Mouse (Mus musculus) B cell, adult 67 days (primary cell): ENCODE measurements around the gene C3. TPM values are rescaled to one million over a fixed set of nuclear protein-coding genes. Genes with fewer than 3 reads are reported as not detected.

Source experiments
- total RNA-seq, 2 experiments: library from RNA; stranded (reverse); gene quantifications; 4 replicates each; pipeline ENCODE4 v1.2.4; 2023

The C3 gene
- total RNA-seq, result 1 to 10 TPM in 1 of 2 experiments, under 1 TPM in 1; 0.59 to 1.2 TPM

GRCm38 (mm10) chr17:57228014-57228413 is at the start of gene C3:
Gene C3, minus strand, starts transcription at chr17:57228136.

GRCm38 (mm10) chr17:57249186-57250181 is 21.5 kb upstream of the C3 start, which contains the start of gene Trip10:
Gene Trip10, plus strand, starts transcription at chr17:57249455.

GRCm38 (mm10) chr17:57248201-57248699 is 20.3 kb upstream of the C3 start, which contains the start of gene Gpr108:
Gene Gpr108, minus strand, starts transcription at chr17:57248446.

GRCm38 (mm10) chr17:57194041-57194507 is 33.9 kb downstream of the C3 start, which contains the start of gene Tnfsf14:
Gene Tnfsf14, minus strand, starts transcription at chr17:57194177.

Other genes with a start within 250 kb of the C3 start
- not detected for gene Acer1, start 246.0 kb downstream of the C3 start, total RNA-seq
- 10 to 100 TPM; 34.6 to 38.3 TPM for gene Clpp, start 237.8 kb downstream of the C3 start, total RNA-seq
- gene Alkbh7, start 230.8 kb downstream of the C3 start, total RNA-seq, result 10 to 100 TPM; 15.6 to 22.2 TPM
- not detected for gene Pspn, start 228.1 kb downstream of the C3 start, total RNA-seq
- gene Gtf2f1, start 216.8 kb downstream of the C3 start, total RNA-seq, result 10 to 100 TPM; 45.6 to 53.8 TPM
- not detected for gene Gm17949, start 216.7 kb downstream of the C3 start, total RNA-seq
- 100 to 1,000 TPM; 141 to 144 TPM for gene Khsrp, start 196.6 kb downstream of the C3 start, total RNA-seq
- gene Slc25a41, start 186.5 kb downstream of the C3 start, total RNA-seq, result not detected
- 10 to 100 TPM; 13.3 to 14.6 TPM for gene Crb3, start 169.0 kb downstream of the C3 start, total RNA-seq
- gene Slc25a23, start 168.3 kb downstream of the C3 start, total RNA-seq, result 10 to 100 TPM; 20.6 to 25.6 TPM
- gene Dennd1c, start 149.6 kb downstream of the C3 start, total RNA-seq, result 100 to 1,000 TPM; 181 to 207 TPM
- gene Tubb4a, start 140.4 kb downstream of the C3 start, total RNA-seq, result under 1 TPM; 0.46 to 0.50 TPM
- under 1 TPM; 0.55 to 0.89 TPM for gene Tnfsf9, start 122.8 kb downstream of the C3 start, total RNA-seq
- gene Cd70, start 78.4 kb downstream of the C3 start, total RNA-seq, result not detected
- under 1 TPM in 1 of 2 experiments, not detected in 1; 0.39 TPM for gene Tnfsf14, start 34.0 kb downstream of the C3 start, total RNA-seq
- gene Gpr108, start 20.3 kb upstream of the C3 start, total RNA-seq, result 10 to 100 TPM; 56.4 to 61.4 TPM
- 10 to 100 TPM; 10.8 to 14.3 TPM for gene Trip10, start 21.3 kb upstream of the C3 start, total RNA-seq
- 100 to 1,000 TPM; 211 to 214 TPM for gene Vav1, start 51.0 kb upstream of the C3 start, total RNA-seq
- 10 to 100 TPM in 1 of 2 experiments, 1 to 10 TPM in 1; 9.8 to 13.6 TPM for gene Adgre1, start 130.6 kb upstream of the C3 start, total RNA-seq